Mouse (Mus musculus) bone marrow, adult 2 months (tissue): ENCODE data around the gene Cd36.

Experiments
- CTCF ChIP-seq: fragments of 200-500 bp; IDR thresholded peaks from 2 replicates; pipeline ENCODE4 v1.5.1; 2011; ENCODE audit warnings: low read length, control low read depth; ENCODE audit not compliant: control insufficient read depth, insufficient read depth
- POLR2A ChIP-seq: fragments of 200-500 bp; IDR thresholded peaks from 2 replicates; pipeline ENCODE4 v1.6.1; 2011; ENCODE audit warnings: low read depth, mild to moderate bottlenecking, control low read depth, low read length, borderline replicate concordance; ENCODE audit not compliant: control insufficient read depth

- TF ChIP-seq POLR2A (no peak), CTCF (no peak)
These were observed 49.1 kb downstream of the Cd36 start for GRCm38 (mm10) chr5:17839549-17839948.
